Mouse (Mus musculus): ENCODE results near the gene Tmem151a. TPM values are rescaled to one million over a fixed set of nuclear protein-coding genes. Genes with fewer than 3 reads are reported as not detected.

The Tmem151a gene
- polyA plus RNA-seq, 1 experiment from 2014 or later, result 0.89 TPM

- DNase-seq, result no peak
- H3K27me3 ChIP-seq, result peaks cover 9% of the 10 kb centered on the region
- no peak overlapping the region for H3K27ac ChIP-seq
- no peak overlapping the region for H3K9ac ChIP-seq
- no peaks in the 10 kb centered on the region for H3K36me3 ChIP-seq
- ATAC-seq (ENCODE audit: low read depth), result no peak
- no peaks in the 10 kb centered on the region for H3K9me3 ChIP-seq (replicated peaks)
- no peak overlapping the region for H3K4me2 ChIP-seq
- peaks cover 59% of the 10 kb centered on the region for H3K4me1 ChIP-seq (replicated peaks)
- H3K4me3 ChIP-seq (replicated peaks), result no peak overlapping the region
- WGBS (ENCODE audit: insufficient replicate concordance), result 75% methylated on average over 6 of the region's 6 CpGs
These were observed 22.9 kb downstream of the Tmem151a start for GRCm38 (mm10) chr19:5062446-5062845.

DNA sequence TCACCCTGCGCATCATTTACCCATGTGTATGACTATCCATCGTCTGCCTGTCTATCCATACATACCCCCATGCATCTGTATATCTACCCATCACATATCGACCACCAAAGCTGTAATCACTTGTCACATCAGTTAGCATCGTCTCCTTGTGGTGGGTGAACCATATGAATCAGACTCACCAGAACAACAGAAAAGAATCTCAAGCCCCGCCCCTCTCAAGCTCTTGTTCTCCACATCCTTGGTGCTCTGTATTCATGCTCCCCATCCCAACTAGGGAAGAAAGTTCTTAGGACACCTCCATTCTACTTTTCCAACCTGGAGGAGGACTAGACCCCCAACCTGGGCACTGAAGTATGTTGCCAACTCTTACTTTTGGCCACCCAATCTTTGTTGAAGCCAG lies 23.3 kb downstream of the Tmem151a start:
- Histone ChIP-seq H3K36me3 (no peaks in the 10 kb centered on the region), H3K4me2 (no peak overlapping the region), H3K27me3 (peaks cover 5% of the 10 kb centered on the region), H3K9ac (no peak overlapping the region), H3K4me1 (replicated peaks) (peaks cover 57% of the 10 kb centered on the region), H3K4me3 (replicated peaks) (no peak overlapping the region), H3K9me3 (replicated peaks) (no peaks in the 10 kb centered on the region), H3K27ac (no peak overlapping the region)
- 56% methylated on average over 5 of the region's 5 CpGs for WGBS (ENCODE audit: insufficient replicate concordance)
- no peak for DNase-seq
- ATAC-seq (ENCODE audit: low read depth), result no peak

GRCm38 (mm10) chr19:5060365-5061330 lies 24.7 kb downstream of the Tmem151a start:
- Histone ChIP-seq H3K4me2 (no peak overlapping the region), H3K4me1 (replicated peaks) (peaks cover 59% of the 10 kb centered on the region), H3K36me3 (no peaks in the 10 kb centered on the region), H3K9me3 (replicated peaks) (no peaks in the 10 kb centered on the region), H3K9ac (no peak overlapping the region; the same call in 1 of the 2 replicates), H3K4me3 (replicated peaks) (no peak overlapping the region), H3K27me3 (peaks cover 4% of the 10 kb centered on the region), H3K27ac (no peak overlapping the region)
- DNase-seq, result no peak
- no peak for ATAC-seq (ENCODE audit: low read depth)
- 37% methylated on average over 5 of the region's 5 CpGs for WGBS (ENCODE audit: insufficient replicate concordance)

- ATAC-seq (ENCODE audit: low read depth), result peak; percentile 57
- WGBS (ENCODE audit: insufficient replicate concordance), result 16% methylated on average over 10 of the region's 10 CpGs
- H3K27ac ChIP-seq, result peak overlapping the region; percentile 29; the same call in 1 of the 2 replicates
These were observed 26.2 kb downstream of the Tmem151a start for GRCm38 (mm10) chr19:5058801-5059771.

GRCm38 (mm10) chr19:5057876-5058775 lies 27.2 kb downstream of the Tmem151a start:
- Histone ChIP-seq H3K27ac (0 out of 2 replicates have a peak overlapping the region, but pooled peaks have one; percentile 12), H3K4me2 (no peak overlapping the region), H3K27me3 (peaks cover 24% of the 10 kb centered on the region), H3K9me3 (replicated peaks) (no peaks in the 10 kb centered on the region), H3K9ac (no peak overlapping the region), H3K36me3 (no peaks in the 10 kb centered on the region), H3K4me3 (replicated peaks) (no peak overlapping the region), H3K4me1 (replicated peaks) (peaks cover 50% of the 10 kb centered on the region)
- 27% methylated on average over 16 of the region's 16 CpGs for WGBS (ENCODE audit: insufficient replicate concordance)
- DNase-seq (no peak), ATAC-seq (ENCODE audit: low read depth) (no peak)

More at GRCm38 (mm10) chr19:5058801-5059771, 26.2 kb downstream of the Tmem151a start:
- H3K9ac ChIP-seq, result no peak overlapping the region
- H3K9me3 ChIP-seq (replicated peaks), result no peaks in the 10 kb centered on the region
- peaks cover 50% of the 10 kb centered on the region for H3K4me1 ChIP-seq (replicated peaks)
- H3K36me3 ChIP-seq, result no peaks in the 10 kb centered on the region
- no peak overlapping the region for H3K4me2 ChIP-seq
- peaks cover 16% of the 10 kb centered on the region for H3K27me3 ChIP-seq
- H3K4me3 ChIP-seq (replicated peaks), result no peak overlapping the region
- DNase-seq, result no peak

- no peak for DNase-seq
- no peak overlapping the region for H3K4me3 ChIP-seq (replicated peaks)
- H3K9me3 ChIP-seq (replicated peaks), result no peaks in the 10 kb centered on the region
- no peak for ATAC-seq (ENCODE audit: low read depth)
- 13% methylated on average over 6 of the region's 6 CpGs for WGBS (ENCODE audit: insufficient replicate concordance)
- H3K9ac ChIP-seq, result no peak overlapping the region
- H3K36me3 ChIP-seq, result no peaks in the 10 kb centered on the region
- no peak overlapping the region for H3K27ac ChIP-seq
- H3K4me1 ChIP-seq (replicated peaks), result peaks cover 48% of the 10 kb centered on the region
- H3K27me3 ChIP-seq, result peaks cover 43% of the 10 kb centered on the region
- no peak overlapping the region for H3K4me2 ChIP-seq
These were observed 29.1 kb downstream of the Tmem151a start for GRCm38 (mm10) chr19:5056251-5056650.

- Histone ChIP-seq H3K27me3 (peaks cover 53% of the 10 kb centered on the region), H3K9me3 (replicated peaks) (no peaks in the 10 kb centered on the region), H3K36me3 (peaks cover 7% of the 10 kb centered on the region), H3K9ac (no peak overlapping the region), H3K27ac (no peak overlapping the region), H3K4me2 (no peak overlapping the region), H3K4me3 (replicated peaks) (no peak overlapping the region), H3K4me1 (replicated peaks) (peaks cover 33% of the 10 kb centered on the region)
- DNase-seq (peak; percentile 52), ATAC-seq (ENCODE audit: low read depth) (0 out of 2 replicates have a peak, but pooled peaks have one; percentile 22)
- WGBS (ENCODE audit: insufficient replicate concordance), result 29% methylated on average over 9 of the region's 9 CpGs
These were observed 31.4 kb downstream of the Tmem151a start for GRCm38 (mm10) chr19:5053909-5054308.

DNA sequence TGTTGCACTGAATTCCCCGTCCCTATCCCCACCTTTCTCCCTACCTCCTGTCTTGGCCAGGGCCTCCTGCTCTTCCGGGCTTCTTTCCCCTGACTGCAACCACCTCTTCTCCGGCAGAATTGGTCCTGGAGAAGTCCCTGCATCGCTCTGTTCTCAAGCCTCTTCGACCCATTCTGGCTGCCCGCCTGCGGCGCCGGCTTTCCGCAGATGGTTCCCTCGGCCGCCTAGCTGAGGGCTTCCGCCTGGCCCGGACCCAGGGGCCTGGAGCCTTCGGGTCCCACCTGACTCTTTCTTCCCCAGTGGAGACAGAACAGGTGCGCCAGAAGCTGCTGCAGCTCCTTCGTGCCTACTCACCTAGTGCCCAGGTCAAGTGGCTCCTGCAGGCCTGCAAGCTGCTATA lies 32.5 kb downstream of the Tmem151a start:
- H3K27me3 ChIP-seq, result peaks cover 53% of the 10 kb centered on the region
- H3K4me3 ChIP-seq (replicated peaks), result no peak overlapping the region
- H3K27ac ChIP-seq, result no peak overlapping the region
- H3K36me3 ChIP-seq, result peaks cover 18% of the 10 kb centered on the region
- H3K9me3 ChIP-seq (replicated peaks), result no peaks in the 10 kb centered on the region
- 71% methylated on average over 17 of the region's 17 CpGs for whole genome bisulfite sequencing (ENCODE audit: insufficient replicate concordance)
- no peak overlapping the region for H3K9ac ChIP-seq
- no peak overlapping the region for H3K4me2 ChIP-seq
- DNase-seq (no peak), ATAC-seq (ENCODE audit: low read depth) (no peak)
- H3K4me1 ChIP-seq (replicated peaks), result peaks cover 23% of the 10 kb centered on the region

- Histone ChIP-seq H3K9ac (no peak overlapping the region), H3K27ac (no peak overlapping the region), H3K4me2 (no peak overlapping the region), H3K36me3 (peaks cover 23% of the 10 kb centered on the region), H3K4me1 (replicated peaks) (peaks cover 18% of the 10 kb centered on the region), H3K9me3 (replicated peaks) (no peaks in the 10 kb centered on the region), H3K27me3 (peaks cover 53% of the 10 kb centered on the region), H3K4me3 (replicated peaks) (no peak overlapping the region)
- DNase-seq (no peak), ATAC-seq (ENCODE audit: low read depth) (no peak)
- WGBS (ENCODE audit: insufficient replicate concordance), result 38% methylated on average over 25 of the region's 25 CpGs
These were observed 33.0 kb downstream of the Tmem151a start for GRCm38 (mm10) chr19:5052166-5052822.

DNA sequence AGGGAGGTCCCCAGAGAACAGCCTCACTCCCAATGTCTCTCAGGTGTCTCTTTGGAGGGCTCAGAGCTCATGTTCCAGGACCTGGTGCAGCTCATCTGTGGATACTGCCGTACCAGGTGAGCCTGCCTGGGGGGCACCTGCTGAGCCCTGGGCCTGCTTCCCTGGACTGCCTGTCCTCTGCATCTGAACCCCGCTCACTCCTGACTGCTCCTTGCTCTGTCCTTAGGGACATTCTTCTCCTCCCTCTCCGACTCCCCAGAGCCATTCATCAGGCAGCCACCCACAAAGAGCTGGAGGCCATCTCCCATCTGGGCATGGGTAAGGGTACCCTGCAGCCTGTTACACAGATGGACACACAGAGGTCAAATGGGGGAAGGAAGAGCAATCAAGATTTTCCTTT lies 33.8 kb downstream of the Tmem151a start:
- peaks cover 12% of the 10 kb centered on the region for H3K4me1 ChIP-seq (replicated peaks)
- H3K4me2 ChIP-seq, result peak overlapping the region; percentile 27; the same call in 1 of the 2 replicates
- no peak overlapping the region for H3K4me3 ChIP-seq (replicated peaks)
- H3K9ac ChIP-seq, result no peak overlapping the region
- peaks cover 31% of the 10 kb centered on the region for H3K36me3 ChIP-seq
- H3K27ac ChIP-seq, result no peak overlapping the region
- peaks cover 53% of the 10 kb centered on the region for H3K27me3 ChIP-seq
- no peaks in the 10 kb centered on the region for H3K9me3 ChIP-seq (replicated peaks)
- ATAC-seq (ENCODE audit: low read depth) (no peak), DNase-seq (no peak)
- 54% methylated on average over 3 of the region's 3 CpGs for WGBS (ENCODE audit: insufficient replicate concordance)

Measured in liver, embryonic 13.5 days (tissue).